Comparison of ENCODE assay signal across 8 mouse cellular contexts in genomic region chr9:121995508-121996131, GRCm38 (mm10). TPM values are rescaled to one million over a fixed set of nuclear protein-coding genes. Genes with fewer than 3 reads are reported as not detected.
A peak's percentile ranks its signal among the peaks of the same experiment; 100 is the strongest.
DNase-seq lines count a peak whose midpoint lies in the region; ATAC-seq and TF ChIP-seq lines count a peak whose summit lies in the region.

No protein-coding gene starts in this region.

- under 1% methylated on average over 52 of the region's 53 CpGs for WGBS in hindbrain, embryonic 16.5 days

- H3K4me2 ChIP-seq in hindbrain, embryonic 16.5 days (ENCODE audit: low read length), result peak overlapping the region; percentile 63

- peak overlapping the region; percentile 95 for H3K9ac ChIP-seq in hindbrain, embryonic 16.5 days (ENCODE audit: low read depth, low read length)

- TF ChIP-seq POLR2A in cortical plate, adult 2 months (IDR thresholded peaks at IDR 0.05; ENCODE audit: extremely low read depth, insufficient read depth, low read length), result peak; percentile 63; the same call in 1 of the 2 replicates

- no peak for TF ChIP-seq CTCF in cortical plate, adult 2 months (IDR thresholded peaks at IDR 0.05; ENCODE audit: extremely low read depth, insufficient read depth, low read length)

- peaks cover 8% of the 10 kb centered on the region for H3K4me1 ChIP-seq in cortical plate, adult 2 months (ENCODE audit: control insufficient read depth, insufficient read depth, low read length)
- H3K4me1 ChIP-seq in hindbrain, embryonic 16.5 days (ENCODE audit: control insufficient read depth, insufficient read depth, low read depth, low read length), result peaks cover 16% of the 10 kb centered on the region

- peak overlapping the region; percentile 95 for H3K4me3 ChIP-seq in cortical plate, adult 2 months (ENCODE audit: insufficient read depth, low read length)
- peak overlapping the region; percentile 90 for H3K4me3 ChIP-seq in hindbrain, embryonic 16.5 days (ENCODE audit: low read length)

- H3K27me3 ChIP-seq in hindbrain, embryonic 16.5 days (replicated peaks; ENCODE audit: control insufficient read depth, insufficient read depth, low read length), result no peaks in the 10 kb centered on the region; the same call in 1 of the 2 replicates

- H3K9me3 ChIP-seq in hindbrain, embryonic 16.5 days (ENCODE audit: control insufficient read depth, low read length), result no peaks in the 10 kb centered on the region

- H3K27ac ChIP-seq in cortical plate, adult 2 months (ENCODE audit: insufficient read depth, low read length), result no peak overlapping the region
- H3K27ac ChIP-seq in hindbrain, embryonic 16.5 days (ENCODE audit: low read depth, low read length), result peak overlapping the region; percentile 62; the same call in 1 of the 2 replicates

- peak; percentile 91 for ATAC-seq in hindbrain, embryonic 16.5 days
- ATAC-seq in monocyte, adult 5-6 weeks (replicated peaks; ENCODE audit: insufficient number of reproducible peaks, low FRiP score, low TSS enrichment, poor library complexity, severe bottlenecking), result no peak

- DNase-seq in adrenal gland, adult 8-10 months, result peak; percentile 79
- peak; percentile 85 for DNase-seq in gastrocnemius, postnatal 10 days
- peak; percentile 91 to 92 for DNase-seq in left cerebral cortex, adult 18-20 months (ENCODE audit: low spot score in 2 of 2)
- DNase-seq in lung, postnatal 36 days, result peak; percentile 90
- DNase-seq in right cerebral cortex, postnatal 14 days, result peak; percentile 86

- H3K36me3 ChIP-seq in hindbrain, embryonic 16.5 days (ENCODE audit: control insufficient read depth, insufficient read depth, low read length), result no peaks in the 10 kb centered on the region

RNA-seq across cellular contexts. Expression of gene Pomgnt2, which starts 1.3 kb away (rescaled TPM):
- total RNA-seq in adrenal gland, adult 8-10 months (2022), result 10 to 100 TPM; 21.3 to 31.3 (median 28.5) TPM
- 30.0 and 31.4 TPM in 2 replicates for polyA plus RNA-seq in cortical plate, adult 2 months (2012; rRNA removed)
- total RNA-seq in gastrocnemius, postnatal 10 days (2021), result 1 to 10 TPM; 6.5 to 7.0 TPM
- 41.7 and 43.5 TPM in 2 replicates for polyA plus RNA-seq in hindbrain, embryonic 16.5 days (2015; fragmentation: Nextera tagmentation; extraction: Ambion mirVana)
- 10 to 100 TPM; 43.2 to 43.4 TPM for total RNA-seq in left cerebral cortex, adult 18-20 months (2021)
- not detected in 3 replicates for total RNA-seq in monocyte, adult 5-6 weeks (2017)

RNA-seq across cellular contexts. Expression of gene Fam198a, which starts 44.8 kb away (rescaled TPM):
- total RNA-seq in adrenal gland, adult 8-10 months (2022), result 1 to 10 TPM; 1.8 to 2.7 (median 2.3) TPM
- 4.6 and 4.9 TPM in 2 replicates for polyA plus RNA-seq in cortical plate, adult 2 months (2012; rRNA removed)
- total RNA-seq in gastrocnemius, postnatal 10 days (2021), result 1 to 10 TPM; 6.4 to 7.8 TPM
- polyA plus RNA-seq in hindbrain, embryonic 16.5 days (2015; fragmentation: Nextera tagmentation; extraction: Ambion mirVana), result 2.9 and 3.1 TPM in 2 replicates
- total RNA-seq in left cerebral cortex, adult 18-20 months (2021), result 1 to 10 TPM; 5.4 to 7.5 TPM
- not detected in 3 replicates for total RNA-seq in monocyte, adult 5-6 weeks (2017)
